Mouse (Mus musculus): ENCODE data around the gene Olfr597. TPM values are rescaled to one million over a fixed set of nuclear protein-coding genes. Genes with fewer than 3 reads are reported as not detected.
"Not testable (repeated sequence)": the region's sequence is repeated elsewhere in the genome, so short reads cannot be mapped to it uniquely, and the experiment has no call there.

Gene Olfr597
- not detected in 2 replicates for polyA plus RNA-seq (2014; fragmentation: Nextera tagmentation; extraction: Ambion mirVana)

DNA sequence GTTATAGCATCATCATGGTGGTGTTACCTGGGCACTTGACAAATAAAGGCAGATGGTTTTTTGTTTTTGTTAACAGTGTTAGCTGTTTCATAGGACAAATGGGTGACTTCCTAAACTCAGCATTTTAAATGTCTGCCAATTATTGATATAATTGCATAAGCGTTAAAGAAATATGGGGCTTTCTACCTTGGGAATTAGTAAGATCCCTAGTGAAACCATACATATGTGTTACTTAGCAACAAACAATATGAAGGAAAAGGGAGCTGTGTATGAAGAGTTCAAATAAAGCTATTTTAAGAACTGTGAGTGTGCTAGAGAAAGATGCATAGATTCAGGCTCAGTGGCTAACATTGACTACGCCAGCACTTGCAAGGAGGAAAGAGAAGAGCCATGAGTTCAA is at the start of gene Olfr597:
Gene Olfr597 (plus strand): TSS at position 301 of the 400 bp plus-strand sequence.
- H3K9ac ChIP-seq (ENCODE audit: low read length); H3K27ac ChIP-seq (ENCODE audit: low read depth, low read length); H3K36me3 ChIP-seq (ENCODE audit: control insufficient read depth, insufficient read depth, low read length); H3K9me3 ChIP-seq (ENCODE audit: control insufficient read depth, low read length); H3K4me2 ChIP-seq; H3K4me3 ChIP-seq (ENCODE audit: low read depth, low read length); H3K27me3 ChIP-seq (ENCODE audit: control insufficient read depth, insufficient read depth, low read length); DNase-seq (ENCODE audit: low spot score, missing footprints); H3K4me1 ChIP-seq (ENCODE audit: control insufficient read depth, insufficient read depth, low read length); ATAC-seq (ENCODE audit: low FRiP score): not testable (repeated sequence)
- WGBS: 90% methylated on average over 2 of the region's 2 CpGs

DNA sequence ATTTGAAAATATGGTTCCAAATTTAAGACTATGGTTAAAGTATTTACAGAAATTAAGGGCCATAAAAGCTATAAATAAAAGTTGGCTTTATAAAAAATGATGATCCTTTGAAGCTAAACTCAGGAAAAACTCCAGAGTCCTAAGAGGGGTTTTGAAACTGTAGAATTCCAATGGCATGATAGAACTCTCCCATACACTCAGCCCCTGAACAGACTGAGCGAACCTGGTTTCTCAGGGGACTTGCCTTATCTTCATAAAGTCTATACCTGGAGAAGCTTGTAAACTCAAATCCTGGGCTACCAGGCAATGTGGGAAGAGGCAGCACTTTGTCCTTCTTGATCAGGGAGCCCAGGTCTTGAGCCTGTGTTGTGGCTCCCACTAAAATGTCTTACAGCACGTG is 10.8 kb upstream of the Olfr597 start, which contains the start of gene Olfr596:
Gene Olfr596 (plus strand): TSS at position 301 of the 400 bp plus-strand sequence.
- H3K27me3 ChIP-seq (ENCODE audit: control insufficient read depth, insufficient read depth, low read length); DNase-seq (ENCODE audit: low spot score, missing footprints); H3K9ac ChIP-seq (ENCODE audit: low read length); H3K4me3 ChIP-seq (ENCODE audit: low read depth, low read length); H3K27ac ChIP-seq (ENCODE audit: low read depth, low read length); H3K4me2 ChIP-seq; H3K4me1 ChIP-seq (ENCODE audit: control insufficient read depth, insufficient read depth, low read length); H3K9me3 ChIP-seq (ENCODE audit: control insufficient read depth, low read length); H3K36me3 ChIP-seq (ENCODE audit: control insufficient read depth, insufficient read depth, low read length); ATAC-seq (ENCODE audit: low FRiP score): not testable (repeated sequence)
- 91% methylated on average over 2 of the region's 2 CpGs for WGBS

DNA sequence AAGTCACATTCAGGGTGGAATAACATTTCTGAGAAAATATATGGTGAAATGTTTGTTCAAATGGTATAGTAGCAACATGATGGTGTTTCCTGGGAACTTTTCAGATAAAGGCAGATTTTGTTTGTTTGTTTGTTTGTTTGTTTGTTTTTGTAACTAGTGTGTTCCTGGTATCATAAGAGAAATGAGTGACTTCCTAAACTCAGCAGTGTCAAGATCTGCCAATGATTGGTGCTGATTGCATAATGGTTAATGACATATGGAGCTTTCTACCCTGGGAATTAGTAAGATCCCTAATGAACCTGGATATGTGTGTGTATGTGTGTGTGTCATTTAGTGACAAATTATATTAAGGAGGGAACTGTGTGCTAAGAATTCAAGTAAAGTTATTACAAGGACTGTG is 7.2 kb downstream of the Olfr597 start, which contains the start of gene Olfr598:
Gene Olfr598 (plus strand): TSS at position 301 of the 400 bp plus-strand sequence.
- Histone ChIP-seq H3K4me3 (ENCODE audit: low read depth, low read length) (no peak within 1 kb of the TSS), H3K9ac (ENCODE audit: low read length) (no peak within 1 kb of the TSS), H3K27me3 (ENCODE audit: control insufficient read depth, insufficient read depth, low read length) (no peaks in the 10 kb centered on the region), H3K4me1 (ENCODE audit: control insufficient read depth, insufficient read depth, low read length) (no peaks in the 10 kb centered on the region), H3K4me2 (no peak within 1 kb of the TSS), H3K36me3 (ENCODE audit: control insufficient read depth, insufficient read depth, low read length) (no peaks in the 10 kb centered on the region), H3K9me3 (ENCODE audit: control insufficient read depth, low read length) (no peaks in the 10 kb centered on the region), H3K27ac (ENCODE audit: low read depth, low read length) (no peak within 1 kb of the TSS)
- ATAC-seq (ENCODE audit: low FRiP score) (no peak), DNase-seq (ENCODE audit: low spot score, missing footprints) (no peak)

DNA sequence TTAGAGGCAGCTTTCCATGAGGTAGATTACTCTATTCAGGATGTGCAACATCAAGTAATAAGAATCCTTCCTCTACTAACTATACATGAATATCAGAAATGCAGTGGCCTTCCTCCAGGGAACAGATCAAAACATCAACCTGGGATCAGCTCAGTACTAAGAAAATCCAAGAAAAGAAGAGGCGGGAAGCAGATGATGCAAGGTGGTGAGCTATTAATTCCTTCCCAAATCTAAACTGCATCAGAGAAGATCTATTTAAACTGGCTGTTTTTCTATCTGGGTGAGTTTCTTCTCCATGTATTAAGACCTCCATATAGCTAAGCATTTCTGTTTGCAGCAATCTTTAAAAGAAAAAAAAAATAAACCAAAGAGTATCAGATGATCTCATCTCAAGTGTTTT is 19.5 kb downstream of the Olfr597 start, which contains the start of gene Olfr599:
Gene Olfr599 (plus strand): TSS at position 301 of the 400 bp plus-strand sequence.
- no peak within 1 kb of the TSS for H3K9ac ChIP-seq (ENCODE audit: low read length)
- H3K36me3 ChIP-seq (ENCODE audit: control insufficient read depth, insufficient read depth, low read length): no peaks in the 10 kb centered on the region
- no peaks in the 10 kb centered on the region for H3K4me1 ChIP-seq (ENCODE audit: control insufficient read depth, insufficient read depth, low read length)
- no peak for DNase-seq (ENCODE audit: low spot score, missing footprints)
- WGBS: 84% methylated on average over 1 of the region's 1 CpGs
- no peak within 1 kb of the TSS for H3K4me3 ChIP-seq (ENCODE audit: low read depth, low read length)
- no peak within 1 kb of the TSS for H3K27ac ChIP-seq (ENCODE audit: low read depth, low read length)
- H3K4me2 ChIP-seq: no peak within 1 kb of the TSS
- H3K9me3 ChIP-seq (ENCODE audit: control insufficient read depth, low read length): no peaks in the 10 kb centered on the region
- ATAC-seq (ENCODE audit: low FRiP score): no peak
- no peaks in the 10 kb centered on the region for H3K27me3 ChIP-seq (ENCODE audit: control insufficient read depth, insufficient read depth, low read length)

DNA sequence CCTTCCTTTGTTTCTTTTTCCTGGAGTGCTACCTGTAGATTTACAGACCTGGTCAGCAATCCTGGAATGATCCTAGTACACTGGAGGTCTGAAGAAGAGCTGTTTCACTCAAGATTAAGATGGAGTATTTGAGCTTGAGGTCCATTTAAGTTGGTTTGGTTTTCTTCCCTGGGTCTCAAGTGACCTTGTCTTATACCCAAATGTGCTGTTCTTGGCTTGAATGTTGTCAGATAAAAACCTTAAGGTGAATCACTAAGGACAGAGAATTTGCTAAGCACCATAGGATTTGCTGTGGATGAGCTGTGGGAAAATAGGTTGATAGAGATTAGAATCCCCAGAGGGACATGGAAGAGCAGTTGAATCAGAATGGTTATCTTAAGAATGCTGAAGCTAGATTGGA is 33.5 kb downstream of the Olfr597 start, which contains the start of gene Olfr600:
Gene Olfr600 (minus strand): TSS at position 101 of the 400 bp plus-strand sequence.
- H3K36me3 ChIP-seq (ENCODE audit: control insufficient read depth, insufficient read depth, low read length): no peaks in the 10 kb centered on the region
- DNase-seq (ENCODE audit: low spot score, missing footprints): no peak
- no peaks in the 10 kb centered on the region for H3K9me3 ChIP-seq (ENCODE audit: control insufficient read depth, low read length)
- H3K4me2 ChIP-seq: no peak within 1 kb of the TSS
- H3K27me3 ChIP-seq (ENCODE audit: control insufficient read depth, insufficient read depth, low read length): no peaks in the 10 kb centered on the region
- H3K9ac ChIP-seq (ENCODE audit: low read length): no peak within 1 kb of the TSS
- ATAC-seq (ENCODE audit: low FRiP score): no peak
- no peak within 1 kb of the TSS for H3K4me3 ChIP-seq (ENCODE audit: low read depth, low read length)
- H3K27ac ChIP-seq (ENCODE audit: low read depth, low read length): no peak within 1 kb of the TSS
- H3K4me1 ChIP-seq (ENCODE audit: control insufficient read depth, insufficient read depth, low read length): no peaks in the 10 kb centered on the region

DNA sequence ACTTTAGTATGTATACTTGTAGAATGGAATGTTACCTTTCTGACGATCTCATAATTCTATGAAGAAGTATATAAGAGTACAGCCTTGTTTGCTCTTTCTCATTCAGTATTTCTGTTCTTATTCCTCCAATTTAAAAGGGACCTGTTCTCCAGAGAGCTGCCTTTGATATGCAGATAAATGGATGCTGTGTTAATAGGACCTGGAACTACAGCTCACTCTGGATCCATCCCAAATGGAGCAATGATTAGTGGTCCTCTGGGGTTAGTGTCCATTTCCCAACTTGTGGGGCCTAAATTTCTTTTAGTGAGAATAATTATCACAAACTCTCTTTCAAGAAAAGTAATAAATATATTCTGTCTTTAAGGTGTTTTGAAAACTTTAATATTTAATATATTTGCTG is 46.4 kb downstream of the Olfr597 start, which contains the start of gene Olfr601:
Gene Olfr601 (minus strand): TSS at position 101 of the 400 bp plus-strand sequence.
- H3K4me3 ChIP-seq (ENCODE audit: low read depth, low read length): no peak within 1 kb of the TSS
- ATAC-seq (ENCODE audit: low FRiP score) (no peak), DNase-seq (ENCODE audit: low spot score, missing footprints) (no peak)
- WGBS: 87% methylated on average over 1 of the region's 1 CpGs
- no peak within 1 kb of the TSS for H3K27ac ChIP-seq (ENCODE audit: low read depth, low read length)
- no peak within 1 kb of the TSS for H3K9ac ChIP-seq (ENCODE audit: low read length)
- H3K4me1 ChIP-seq (ENCODE audit: control insufficient read depth, insufficient read depth, low read length): no peaks in the 10 kb centered on the region
- no peaks in the 10 kb centered on the region for H3K36me3 ChIP-seq (ENCODE audit: control insufficient read depth, insufficient read depth, low read length)
- H3K27me3 ChIP-seq (ENCODE audit: control insufficient read depth, insufficient read depth, low read length): no peaks in the 10 kb centered on the region
- H3K4me2 ChIP-seq: no peak within 1 kb of the TSS
- no peaks in the 10 kb centered on the region for H3K9me3 ChIP-seq (ENCODE audit: control insufficient read depth, low read length)

Small RNAs within 50 kb of the gene (microRNA-seq; reads per million reads assigned to microRNA genes)
- not detected for gene Gm23550

Other genes starting within 250 kb of the Olfr597 start
- gene Olfr584, start 234.4 kb upstream of the Olfr597 start, polyA plus RNA-seq (2014; fragmentation: Nextera tagmentation; extraction: Ambion mirVana): not detected in 2 replicates
- not detected in 2 replicates for gene Olfr585, start 218.6 kb upstream of the Olfr597 start, polyA plus RNA-seq (2014; fragmentation: Nextera tagmentation; extraction: Ambion mirVana)
- gene Olfr586, start 190.7 kb upstream of the Olfr597 start, polyA plus RNA-seq (2014; fragmentation: Nextera tagmentation; extraction: Ambion mirVana): not detected in 2 replicates
- gene Olfr588-ps1, start 175.4 kb upstream of the Olfr597 start, polyA plus RNA-seq (2014; fragmentation: Nextera tagmentation; extraction: Ambion mirVana): not detected in 2 replicates
- not detected in 2 replicates for gene Olfr589, start 160.0 kb upstream of the Olfr597 start, polyA plus RNA-seq (2014; fragmentation: Nextera tagmentation; extraction: Ambion mirVana)
- not detected in 2 replicates for gene Olfr591, start 138.0 kb upstream of the Olfr597 start, polyA plus RNA-seq (2014; fragmentation: Nextera tagmentation; extraction: Ambion mirVana)
- not detected in 2 replicates for gene Olfr592, start 131.5 kb upstream of the Olfr597 start, polyA plus RNA-seq (2014; fragmentation: Nextera tagmentation; extraction: Ambion mirVana)
- gene Olfr593, start 104.5 kb upstream of the Olfr597 start, polyA plus RNA-seq (2014; fragmentation: Nextera tagmentation; extraction: Ambion mirVana): not detected in 2 replicates
- gene Olfr594, start 99.3 kb upstream of the Olfr597 start, polyA plus RNA-seq (2014; fragmentation: Nextera tagmentation; extraction: Ambion mirVana): not detected in 2 replicates
- gene Usp17ld, start 63.8 kb upstream of the Olfr597 start, polyA plus RNA-seq (2014; fragmentation: Nextera tagmentation; extraction: Ambion mirVana): not detected in 2 replicates
- not detected in 2 replicates for gene Olfr596, start 10.7 kb upstream of the Olfr597 start, polyA plus RNA-seq (2014; fragmentation: Nextera tagmentation; extraction: Ambion mirVana)
- gene Olfr598, start 7.3 kb downstream of the Olfr597 start, polyA plus RNA-seq (2014; fragmentation: Nextera tagmentation; extraction: Ambion mirVana): not detected in 2 replicates
- not detected in 2 replicates for gene Olfr599, start 19.6 kb downstream of the Olfr597 start, polyA plus RNA-seq (2014; fragmentation: Nextera tagmentation; extraction: Ambion mirVana)
- gene Olfr600, start 33.4 kb downstream of the Olfr597 start, polyA plus RNA-seq (2014; fragmentation: Nextera tagmentation; extraction: Ambion mirVana): not detected in 2 replicates
- gene Olfr601, start 46.3 kb downstream of the Olfr597 start, polyA plus RNA-seq (2014; fragmentation: Nextera tagmentation; extraction: Ambion mirVana): not detected in 2 replicates
- gene Olfr603, start 69.9 kb downstream of the Olfr597 start, polyA plus RNA-seq (2014; fragmentation: Nextera tagmentation; extraction: Ambion mirVana): not detected in 2 replicates
- not detected in 2 replicates for gene Usp17lc, start 98.8 kb downstream of the Olfr597 start, polyA plus RNA-seq (2014; fragmentation: Nextera tagmentation; extraction: Ambion mirVana)
- not detected in 2 replicates for gene Olfr605, start 129.1 kb downstream of the Olfr597 start, polyA plus RNA-seq (2014; fragmentation: Nextera tagmentation; extraction: Ambion mirVana)
- not detected in 2 replicates for gene Olfr606, start 132.7 kb downstream of the Olfr597 start, polyA plus RNA-seq (2014; fragmentation: Nextera tagmentation; extraction: Ambion mirVana)
- not detected in 2 replicates for gene Olfr607, start 147.8 kb downstream of the Olfr597 start, polyA plus RNA-seq (2014; fragmentation: Nextera tagmentation; extraction: Ambion mirVana)
- gene Olfr608, start 153.6 kb downstream of the Olfr597 start, polyA plus RNA-seq (2014; fragmentation: Nextera tagmentation; extraction: Ambion mirVana): not detected in 2 replicates
- gene Olfr609, start 181.7 kb downstream of the Olfr597 start, polyA plus RNA-seq (2014; fragmentation: Nextera tagmentation; extraction: Ambion mirVana): not detected in 2 replicates
- gene Olfr610, start 195.8 kb downstream of the Olfr597 start, polyA plus RNA-seq (2014; fragmentation: Nextera tagmentation; extraction: Ambion mirVana): not detected in 2 replicates
- gene Olfr611, start 204.5 kb downstream of the Olfr597 start, polyA plus RNA-seq (2014; fragmentation: Nextera tagmentation; extraction: Ambion mirVana): not detected in 2 replicates
- not detected in 2 replicates for gene Olfr612, start 226.4 kb downstream of the Olfr597 start, polyA plus RNA-seq (2014; fragmentation: Nextera tagmentation; extraction: Ambion mirVana)
- not detected in 2 replicates for gene Olfr613, start 231.8 kb downstream of the Olfr597 start, polyA plus RNA-seq (2014; fragmentation: Nextera tagmentation; extraction: Ambion mirVana)
- not detected in 2 replicates for gene Olfr615, start 239.8 kb downstream of the Olfr597 start, polyA plus RNA-seq (2014; fragmentation: Nextera tagmentation; extraction: Ambion mirVana)

Measured in midbrain, embryonic 11.5 days (tissue).